Mouse (Mus musculus) heart, postnatal 0 days (tissue): ENCODE data around the gene Sult2a5. TPM values are rescaled to one million over a fixed set of nuclear protein-coding genes. Genes with fewer than 3 reads are reported as not detected.

ENCODE experiments used
- ATAC-seq: fragments of 200-750 bp; cut with Nextera tagmentation; 2 replicates; pipeline ENCODE4 v1.8.0; 2017; ENCODE audit warnings: low read depth, moderate number of reproducible peaks, moderate library complexity; ENCODE audit not compliant: insufficient read depth
- DNase-seq: peaks from one replicate; pipeline ENCODE4 v3.0.0-alpha.2; 2016; ENCODE audit warnings: low spot score
- H3K27ac ChIP-seq: fragments of 300-500 bp; sonication (generic); 2 replicates; pipeline ENCODE4 v1.5.1; 2014; ENCODE audit warnings: low read depth, mild to moderate bottlenecking
- H3K27me3 ChIP-seq: fragments of 300-500 bp; sonication (generic); 2 replicates; pipeline ENCODE4 v1.6.1; 2014; ENCODE audit warnings: low read length, mixed read lengths; ENCODE audit not compliant: control insufficient read depth, insufficient read depth
- H3K36me3 ChIP-seq: fragments of 300-500 bp; sonication (generic); replicated peaks from 2 replicates; pipeline ENCODE4 v1.6.1; 2014; ENCODE audit warnings: low read length, mixed read lengths; ENCODE audit not compliant: control insufficient read depth, insufficient read depth
- H3K4me1 ChIP-seq: fragments of 300-500 bp; sonication (generic); 2 replicates; pipeline ENCODE4 v1.6.1; 2014; ENCODE audit warnings: antibody characterized with exemption; ENCODE audit not compliant: control insufficient read depth, insufficient read depth
- H3K4me2 ChIP-seq: fragments of 300-500 bp; sonication (generic); 2 replicates; pipeline ENCODE4 v1.6.1; 2014; ENCODE audit warnings: low read depth, mild to moderate bottlenecking, low read length, moderate library complexity
- H3K4me3 ChIP-seq: fragments of 300-500 bp; sonication (generic); 2 replicates; pipeline ENCODE4 v1.5.1; 2014; ENCODE audit warnings: low read depth, low read length
- H3K9ac ChIP-seq: fragments of 300-500 bp; sonication (generic); replicated peaks from 2 replicates; pipeline ENCODE4 v1.6.1; 2014; ENCODE audit warnings: low read depth, low read length, mixed read lengths
- H3K9me3 ChIP-seq: fragments of 300-500 bp; sonication (generic); replicated peaks from 2 replicates; pipeline ENCODE4 v1.6.1; 2016; ENCODE audit warnings: low read length; ENCODE audit not compliant: control insufficient read depth
- CTCF ChIP-seq: IDR thresholded peaks from 2 replicates; pipeline ENCODE4 v1.5.1; 2016; ENCODE audit warnings: antibody characterized with exemption, control low read depth, low read depth
- EP300 ChIP-seq: IDR thresholded peaks from 2 replicates; pipeline ENCODE4 v1.6.1; 2016; ENCODE audit warnings: antibody characterized with exemption, low read depth
- polyA plus RNA-seq: library from polyadenylated mRNA; unstranded; fragments of >200 nt; fragmentation: Nextera tagmentation; extraction: Ambion mirVana; gene quantifications from 2 replicates; pipeline ENCODE4 v1.2.1, GENCODE M21; 2015
- total RNA-seq: library from RNA; depleted of rRNA; stranded (reverse); fragments of >200 nt; gene quantifications from 2 replicates; pipeline ENCODE4 v1.2.3, GENCODE M21; 2014; ENCODE audit warnings: low replicate concordance; rRNA removed

Gene Sult2a5
- total RNA-seq (not detected in 2 replicates), polyA plus RNA-seq (not detected in 2 replicates)

GRCm38 (mm10) chr7:13623667-13624066 is at the start of gene Sult2a5:
TSS of gene Sult2a5 (plus strand) at chr7:13623967.
- Histone ChIP-seq H3K36me3 (no peaks in the 10 kb centered on the region), H3K4me3 (no peak within 1 kb of the TSS), H3K27ac (no peak within 1 kb of the TSS), H3K4me1 (no peaks in the 10 kb centered on the region), H3K27me3 (no peaks in the 10 kb centered on the region), H3K9ac (no peak within 1 kb of the TSS), H3K4me2 (no peak within 1 kb of the TSS), H3K9me3 (no peaks in the 10 kb centered on the region)
- TF ChIP-seq CTCF (no peak), EP300 (no peak)
- ATAC-seq: no peak
- DNase-seq: no peak

Other genes starting within 250 kb of the Sult2a5 start
- gene Cabp5, start 225.8 kb upstream of the Sult2a5 start, total RNA-seq: not detected in 2 replicates
- gene Cabp5, start 225.8 kb upstream of the Sult2a5 start, polyA plus RNA-seq: not detected in 2 replicates
- gene Bsph1, start 173.1 kb upstream of the Sult2a5 start, total RNA-seq: not detected in 2 replicates
- gene Bsph1, start 173.1 kb upstream of the Sult2a5 start, polyA plus RNA-seq: not detected in 2 replicates
- not detected in 2 replicates for gene Bsph2, start 52.9 kb upstream of the Sult2a5 start, total RNA-seq
- gene Bsph2, start 52.9 kb upstream of the Sult2a5 start, polyA plus RNA-seq: not detected in 2 replicates
- not detected in 2 replicates for gene Sult2a2, start 109.5 kb downstream of the Sult2a5 start, total RNA-seq
- not detected in 2 replicates for gene Sult2a2, start 109.5 kb downstream of the Sult2a5 start, polyA plus RNA-seq
- not detected in 2 replicates for gene Sult2a1, start 213.4 kb downstream of the Sult2a5 start, total RNA-seq
- gene Sult2a1, start 213.4 kb downstream of the Sult2a5 start, polyA plus RNA-seq: not detected in 2 replicates